Mouse (Mus musculus): ENCODE results near the gene Rab11b. TPM values are rescaled to one million over a fixed set of nuclear protein-coding genes. Genes with fewer than 3 reads are reported as not detected.

The Rab11b gene
- polyA plus RNA-seq (2014; fragmentation: Illumina TruSeq; extraction: RNeasy Lipid Tissue Mini Kit (QIAGEN cat#74804); ENCODE audit: low read depth, low replicate concordance), result 9.3 TPM

DNA sequence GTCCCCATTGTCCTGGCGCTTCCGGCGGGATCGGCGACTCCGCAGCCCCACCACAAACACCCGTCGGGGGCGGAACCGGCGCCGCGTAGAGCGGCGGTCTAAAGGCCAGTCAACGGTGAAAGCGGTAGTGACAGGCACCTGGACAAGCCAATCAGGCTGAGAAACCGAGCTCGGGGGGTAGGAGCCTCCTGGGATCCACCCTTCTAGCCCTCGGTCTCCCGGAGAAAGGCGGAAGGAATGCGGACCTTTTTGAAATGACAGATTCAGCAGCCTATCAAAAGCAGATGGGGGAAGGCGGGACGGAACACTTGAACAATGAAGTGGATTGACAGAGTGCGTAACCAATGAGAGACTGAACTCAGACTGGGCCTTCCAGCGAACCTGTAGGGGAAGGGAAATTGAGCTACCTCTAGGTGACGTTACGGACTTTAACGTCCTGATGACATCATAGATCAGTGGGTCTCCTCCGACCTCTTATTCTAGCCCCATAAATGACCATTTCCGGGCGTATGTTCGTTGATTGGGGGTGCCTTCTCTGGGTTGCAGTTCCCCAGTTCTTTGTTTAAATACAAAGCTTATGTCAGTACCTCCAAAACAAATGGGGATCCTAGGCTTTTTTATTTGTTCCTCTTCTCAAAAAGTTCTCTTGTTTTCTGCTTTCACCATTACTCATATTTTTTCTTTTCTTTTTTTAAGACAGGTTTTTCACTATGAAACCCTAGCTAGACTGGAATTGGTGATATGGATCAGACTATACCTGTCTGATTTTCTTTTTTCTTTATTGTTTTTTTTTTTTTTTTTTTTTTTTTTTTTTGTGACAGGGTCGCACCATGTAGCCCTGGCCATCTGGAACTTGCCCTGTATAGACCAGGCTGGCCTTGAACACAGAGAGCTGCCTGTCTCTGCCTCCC lies at the start of gene Rab11b:
Gene Rab11b, minus strand, starts transcription at position 276 of the 911 bp plus-strand sequence.

DNA sequence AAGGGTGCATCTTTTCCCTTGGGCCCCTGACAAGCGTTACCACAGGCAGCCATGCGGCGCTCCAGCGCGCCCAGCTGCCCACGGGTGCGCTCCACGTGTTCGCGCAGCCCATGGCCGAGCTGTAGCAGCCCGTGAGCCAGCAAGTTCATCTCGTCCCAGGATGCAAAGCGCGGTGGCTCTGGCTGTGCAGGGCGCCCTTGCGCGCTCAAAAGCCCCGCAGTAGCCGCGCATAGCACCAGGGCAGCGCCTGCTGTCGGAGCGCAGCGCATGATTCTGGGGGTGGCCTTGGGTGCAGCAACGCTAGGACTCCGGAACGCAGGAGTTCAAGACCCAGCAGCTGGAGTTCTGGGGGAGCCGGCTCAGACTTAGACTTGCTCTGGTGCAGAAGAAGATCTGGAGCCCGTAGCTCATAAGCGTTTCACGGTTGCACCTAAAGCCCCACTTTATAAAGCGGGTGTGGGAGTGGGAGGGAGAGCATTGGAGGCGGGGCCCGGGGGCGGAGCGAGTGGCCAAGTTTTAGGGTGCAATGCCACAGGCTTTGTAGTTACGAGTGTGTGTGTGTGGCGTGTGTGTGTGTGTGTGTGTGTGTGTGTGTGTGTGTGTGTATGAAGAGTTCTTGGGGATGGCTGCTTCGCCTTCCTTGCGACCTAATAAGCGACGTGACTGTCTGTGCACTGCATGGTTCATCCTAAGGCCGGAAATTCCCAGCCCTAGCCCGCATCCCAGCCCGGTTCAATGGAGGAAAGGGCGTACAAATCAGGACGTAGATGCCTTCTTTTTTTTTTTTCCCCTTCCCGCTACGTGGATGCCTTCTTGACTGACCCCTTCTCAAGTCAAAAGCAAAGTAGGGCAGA lies 21.0 kb upstream of the Rab11b start, which contains the start of gene Angptl4:
Gene Angptl4, minus strand, starts transcription at position 707 of the 854 bp plus-strand sequence.

GRCm38 (mm10) chr17:33718384-33718881 lies 41.9 kb downstream of the Rab11b start, which contains the start of gene March2:
TSS of gene March2 (minus strand) at chr17:33718670.

Other genes starting within 250 kb of the Rab11b start
- 0.95 TPM for gene Adamts10, start 236.3 kb downstream of the Rab11b start, polyA plus RNA-seq (2014; fragmentation: Illumina TruSeq; extraction: RNeasy Lipid Tissue Mini Kit (QIAGEN cat#74804); ENCODE audit: low read depth, low replicate concordance)
- gene Myo1f, start 204.8 kb downstream of the Rab11b start, polyA plus RNA-seq (2014; fragmentation: Illumina TruSeq; extraction: RNeasy Lipid Tissue Mini Kit (QIAGEN cat#74804); ENCODE audit: low read depth, low replicate concordance), result 0.16 TPM
- gene Zfp414, start 131.4 kb downstream of the Rab11b start, polyA plus RNA-seq (2014; fragmentation: Illumina TruSeq; extraction: RNeasy Lipid Tissue Mini Kit (QIAGEN cat#74804); ENCODE audit: low read depth, low replicate concordance), result 1.2 TPM
- gene Pram1, start 122.5 kb downstream of the Rab11b start, polyA plus RNA-seq (2014; fragmentation: Illumina TruSeq; extraction: RNeasy Lipid Tissue Mini Kit (QIAGEN cat#74804); ENCODE audit: low read depth, low replicate concordance), result 0.21 TPM
- 147 TPM for gene Hnrnpm, start 73.7 kb downstream of the Rab11b start, polyA plus RNA-seq (2014; fragmentation: Illumina TruSeq; extraction: RNeasy Lipid Tissue Mini Kit (QIAGEN cat#74804); ENCODE audit: low read depth, low replicate concordance)
- 24.2 TPM for gene March2, start 41.9 kb downstream of the Rab11b start, polyA plus RNA-seq (2014; fragmentation: Illumina TruSeq; extraction: RNeasy Lipid Tissue Mini Kit (QIAGEN cat#74804); ENCODE audit: low read depth, low replicate concordance)
- gene Angptl4, start 21.3 kb upstream of the Rab11b start, polyA plus RNA-seq (2014; fragmentation: Illumina TruSeq; extraction: RNeasy Lipid Tissue Mini Kit (QIAGEN cat#74804); ENCODE audit: low read depth, low replicate concordance), result 8.0 TPM
- gene Kank3, start 50.0 kb upstream of the Rab11b start, polyA plus RNA-seq (2014; fragmentation: Illumina TruSeq; extraction: RNeasy Lipid Tissue Mini Kit (QIAGEN cat#74804); ENCODE audit: low read depth, low replicate concordance), result 3.1 TPM
- 37.1 TPM for gene Rps28, start 64.0 kb upstream of the Rab11b start, polyA plus RNA-seq (2014; fragmentation: Illumina TruSeq; extraction: RNeasy Lipid Tissue Mini Kit (QIAGEN cat#74804); ENCODE audit: low read depth, low replicate concordance)
- gene Ndufa7, start 64.0 kb upstream of the Rab11b start, polyA plus RNA-seq (2014; fragmentation: Illumina TruSeq; extraction: RNeasy Lipid Tissue Mini Kit (QIAGEN cat#74804); ENCODE audit: low read depth, low replicate concordance), result 24.4 TPM
- gene Cd320, start 82.6 kb upstream of the Rab11b start, polyA plus RNA-seq (2014; fragmentation: Illumina TruSeq; extraction: RNeasy Lipid Tissue Mini Kit (QIAGEN cat#74804); ENCODE audit: low read depth, low replicate concordance), result 1.5 TPM
- gene Gm7029, start 113.3 kb upstream of the Rab11b start, polyA plus RNA-seq (2014; fragmentation: Illumina TruSeq; extraction: RNeasy Lipid Tissue Mini Kit (QIAGEN cat#74804); ENCODE audit: low read depth, low replicate concordance), result not detected
- not detected for gene Kifc1, start 130.1 kb upstream of the Rab11b start, polyA plus RNA-seq (2014; fragmentation: Illumina TruSeq; extraction: RNeasy Lipid Tissue Mini Kit (QIAGEN cat#74804); ENCODE audit: low read depth, low replicate concordance)
- gene Platr17, start 144.6 kb upstream of the Rab11b start, polyA plus RNA-seq (2014; fragmentation: Illumina TruSeq; extraction: RNeasy Lipid Tissue Mini Kit (QIAGEN cat#74804); ENCODE audit: low read depth, low replicate concordance), result not detected
- 3.7 TPM for gene Daxx, start 148.9 kb upstream of the Rab11b start, polyA plus RNA-seq (2014; fragmentation: Illumina TruSeq; extraction: RNeasy Lipid Tissue Mini Kit (QIAGEN cat#74804); ENCODE audit: low read depth, low replicate concordance)
- 29.5 TPM for gene Tapbp, start 155.4 kb upstream of the Rab11b start, polyA plus RNA-seq (2014; fragmentation: Illumina TruSeq; extraction: RNeasy Lipid Tissue Mini Kit (QIAGEN cat#74804); ENCODE audit: low read depth, low replicate concordance)
- gene Zbtb22, start 155.4 kb upstream of the Rab11b start, polyA plus RNA-seq (2014; fragmentation: Illumina TruSeq; extraction: RNeasy Lipid Tissue Mini Kit (QIAGEN cat#74804); ENCODE audit: low read depth, low replicate concordance), result 1.7 TPM
- gene Rgl2, start 169.0 kb upstream of the Rab11b start, polyA plus RNA-seq (2014; fragmentation: Illumina TruSeq; extraction: RNeasy Lipid Tissue Mini Kit (QIAGEN cat#74804); ENCODE audit: low read depth, low replicate concordance), result 0.64 TPM
- gene Pfdn6, start 179.8 kb upstream of the Rab11b start, polyA plus RNA-seq (2014; fragmentation: Illumina TruSeq; extraction: RNeasy Lipid Tissue Mini Kit (QIAGEN cat#74804); ENCODE audit: low read depth, low replicate concordance), result 12.6 TPM
- gene Wdr46, start 180.1 kb upstream of the Rab11b start, polyA plus RNA-seq (2014; fragmentation: Illumina TruSeq; extraction: RNeasy Lipid Tissue Mini Kit (QIAGEN cat#74804); ENCODE audit: low read depth, low replicate concordance), result 1.2 TPM
- not detected for gene B3galt4, start 191.0 kb upstream of the Rab11b start, polyA plus RNA-seq (2014; fragmentation: Illumina TruSeq; extraction: RNeasy Lipid Tissue Mini Kit (QIAGEN cat#74804); ENCODE audit: low read depth, low replicate concordance)
- 3.0 TPM for gene Vps52, start 195.3 kb upstream of the Rab11b start, polyA plus RNA-seq (2014; fragmentation: Illumina TruSeq; extraction: RNeasy Lipid Tissue Mini Kit (QIAGEN cat#74804); ENCODE audit: low read depth, low replicate concordance)
- gene Rps18, start 195.5 kb upstream of the Rab11b start, polyA plus RNA-seq (2014; fragmentation: Illumina TruSeq; extraction: RNeasy Lipid Tissue Mini Kit (QIAGEN cat#74804); ENCODE audit: low read depth, low replicate concordance), result 51.8 TPM
- 848 TPM for gene H2-K1, start 239.8 kb upstream of the Rab11b start, polyA plus RNA-seq (2014; fragmentation: Illumina TruSeq; extraction: RNeasy Lipid Tissue Mini Kit (QIAGEN cat#74804); ENCODE audit: low read depth, low replicate concordance)

Measured in liver, adult 10 weeks (tissue).